Mouse (Mus musculus) limb, embryonic 12.5 days (tissue): ENCODE data around the gene Enthd1. TPM values are rescaled to one million over a fixed set of nuclear protein-coding genes. Genes with fewer than 3 reads are reported as not detected.
"Not testable (repeated sequence)": the region's sequence is repeated elsewhere in the genome, so short reads cannot be mapped to it uniquely, and the experiment has no call there.

Experiments used
- ATAC-seq: fragments of 200-750 bp; cut with Nextera tagmentation; 2 replicates; pipeline ENCODE4 v1.8.0; 2017; ENCODE audit warnings: low read depth, moderate TSS enrichment; ENCODE audit not compliant: insufficient number of reproducible peaks, insufficient read depth, low FRiP score, low TSS enrichment
- H3K27ac ChIP-seq: fragments of 300-500 bp; sonication (generic); 2 replicates; pipeline ENCODE4 v1.5.1; 2016; ENCODE audit warnings: mild to moderate bottlenecking, moderate library complexity
- H3K27me3 ChIP-seq: fragments of 300-500 bp; sonication (generic); 2 replicates; pipeline ENCODE4 v1.6.1; 2016; ENCODE audit warnings: mild to moderate bottlenecking, moderate library complexity
- H3K36me3 ChIP-seq: fragments of 300-500 bp; sonication (generic); 2 replicates; pipeline ENCODE4 v1.6.1; 2016; ENCODE audit warnings: mild to moderate bottlenecking, moderate library complexity
- H3K4me1 ChIP-seq: fragments of 300-500 bp; sonication (generic); replicated peaks from 2 replicates; pipeline ENCODE4 v1.6.1; 2016
- H3K4me2 ChIP-seq: fragments of 300-500 bp; sonication (generic); 2 replicates; pipeline ENCODE4 v1.6.1; 2016; ENCODE audit warnings: mild to moderate bottlenecking, moderate library complexity
- H3K4me3 ChIP-seq: fragments of 300-500 bp; sonication (generic); replicated peaks from 2 replicates; pipeline ENCODE4 v1.5.1; 2016; ENCODE audit warnings: mild to moderate bottlenecking
- H3K9ac ChIP-seq: fragments of 300-500 bp; sonication (generic); replicated peaks from 2 replicates; pipeline ENCODE4 v1.6.1; 2016; ENCODE audit warnings: mild to moderate bottlenecking, moderate library complexity
- H3K9me3 ChIP-seq: fragments of 300-500 bp; sonication (generic); 2 replicates; pipeline ENCODE4 v1.6.1; 2016; ENCODE audit warnings: mild to moderate bottlenecking, moderate library complexity
- WGBS: fragments of 180-500 bp; shearing (Covaris S2); methylation state at CpG from one replicate; pipeline ENCODE4 v1.1.7; 2016; 5-methylcytosine and 5-hydroxymethylcytosine counted together
- polyA plus RNA-seq: library from polyadenylated mRNA; unstranded; fragments of >200 nt; fragmentation: Nextera tagmentation; extraction: Ambion mirVana; gene quantifications from 2 replicates; pipeline ENCODE4 v1.2.1, GENCODE M21; 2016

Enthd1 gene
- polyA plus RNA-seq, 1 experiment from 2014 or later: not detected

DNA sequence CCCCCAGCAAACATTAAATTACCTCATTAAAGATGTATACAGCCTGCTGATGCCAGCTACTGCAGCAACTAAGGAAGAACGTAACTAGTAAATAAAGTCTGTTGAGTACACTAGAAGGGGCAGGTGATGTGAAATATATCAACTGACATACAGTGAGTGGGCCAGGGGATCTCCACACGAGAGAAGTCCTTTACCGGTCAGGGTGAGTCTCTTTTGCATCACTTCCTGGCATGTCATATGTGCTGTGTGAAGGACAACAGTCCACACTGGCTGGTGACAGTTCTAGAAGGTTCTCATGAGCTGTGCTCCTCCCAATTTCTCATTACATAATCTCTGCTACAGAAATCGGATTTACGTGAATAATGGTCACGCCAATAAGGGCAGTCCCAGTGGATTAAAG lies 27.8 kb upstream of the Enthd1 start:
- Histone ChIP-seq H3K9me3 (no peaks in the 10 kb centered on the region), H3K4me2 (no peak overlapping the region), H3K27me3 (no peaks in the 10 kb centered on the region), H3K36me3 (no peaks in the 10 kb centered on the region), H3K27ac (no peak overlapping the region), H3K4me1 (peaks cover 27% of the 10 kb centered on the region), H3K4me3 (no peak overlapping the region), H3K9ac (no peak overlapping the region)
- ATAC-seq: no peak
- WGBS: 70% methylated on average over 6 of the region's 6 CpGs

DNA sequence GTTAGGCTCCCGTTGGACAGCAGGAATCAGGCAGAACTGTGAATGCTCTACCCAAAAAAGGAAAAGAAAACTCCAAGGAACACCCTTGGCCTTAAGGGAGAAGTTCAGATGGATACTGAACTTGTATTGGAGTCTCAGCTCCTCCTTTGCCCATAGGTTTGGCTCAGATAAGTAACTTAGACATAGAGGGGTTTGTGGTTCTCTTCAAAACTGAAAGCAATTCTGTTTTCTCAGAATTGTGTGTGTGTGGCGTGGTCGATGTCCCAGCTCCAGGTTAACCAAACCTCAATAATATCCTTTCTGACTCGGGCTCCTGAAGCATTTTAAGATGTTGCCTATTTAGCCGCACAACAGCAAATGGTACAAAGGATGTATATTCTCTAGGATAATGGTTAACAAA lies 25.7 kb upstream of the Enthd1 start:
- peaks cover 18% of the 10 kb centered on the region for H3K4me1 ChIP-seq
- H3K27me3 ChIP-seq: no peaks in the 10 kb centered on the region
- H3K9ac ChIP-seq: no peak overlapping the region
- WGBS: 86% methylated on average over 5 of the region's 5 CpGs
- ATAC-seq: no peak
- no peaks in the 10 kb centered on the region for H3K9me3 ChIP-seq
- no peak overlapping the region for H3K4me2 ChIP-seq
- H3K36me3 ChIP-seq: no peaks in the 10 kb centered on the region
- no peak overlapping the region for H3K27ac ChIP-seq
- H3K4me3 ChIP-seq: no peak overlapping the region

DNA sequence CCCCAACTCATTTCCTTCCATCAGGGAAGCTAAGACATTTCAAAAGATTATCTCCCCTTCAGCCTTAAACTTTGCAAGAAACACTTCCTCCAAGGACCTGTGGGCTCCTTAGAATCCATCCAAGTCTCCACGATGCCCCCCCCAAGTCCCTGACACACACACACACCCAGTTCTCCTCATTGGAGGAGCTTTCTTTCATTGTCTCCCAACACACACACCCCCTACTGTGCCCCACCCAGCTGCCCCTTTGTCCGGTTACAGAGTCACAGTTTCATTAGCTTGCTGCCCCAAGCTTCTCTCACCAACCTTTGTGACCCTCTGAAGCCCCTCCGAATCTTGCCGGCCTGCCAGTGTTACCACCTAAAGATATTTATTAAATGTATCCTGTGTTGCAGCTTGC lies 21.3 kb upstream of the Enthd1 start:
- Histone ChIP-seq H3K4me1 (no peaks in the 10 kb centered on the region), H3K9me3 (no peaks in the 10 kb centered on the region), H3K36me3 (no peaks in the 10 kb centered on the region), H3K9ac (no peak overlapping the region), H3K4me2 (no peak overlapping the region), H3K4me3 (no peak overlapping the region), H3K27me3 (0 out of 2 replicates have a peak, but pooled peaks cover 12% of the 10 kb centered on the region), H3K27ac (no peak overlapping the region)
- WGBS: 57% methylated on average over 4 of the region's 4 CpGs
- ATAC-seq: no peak

DNA sequence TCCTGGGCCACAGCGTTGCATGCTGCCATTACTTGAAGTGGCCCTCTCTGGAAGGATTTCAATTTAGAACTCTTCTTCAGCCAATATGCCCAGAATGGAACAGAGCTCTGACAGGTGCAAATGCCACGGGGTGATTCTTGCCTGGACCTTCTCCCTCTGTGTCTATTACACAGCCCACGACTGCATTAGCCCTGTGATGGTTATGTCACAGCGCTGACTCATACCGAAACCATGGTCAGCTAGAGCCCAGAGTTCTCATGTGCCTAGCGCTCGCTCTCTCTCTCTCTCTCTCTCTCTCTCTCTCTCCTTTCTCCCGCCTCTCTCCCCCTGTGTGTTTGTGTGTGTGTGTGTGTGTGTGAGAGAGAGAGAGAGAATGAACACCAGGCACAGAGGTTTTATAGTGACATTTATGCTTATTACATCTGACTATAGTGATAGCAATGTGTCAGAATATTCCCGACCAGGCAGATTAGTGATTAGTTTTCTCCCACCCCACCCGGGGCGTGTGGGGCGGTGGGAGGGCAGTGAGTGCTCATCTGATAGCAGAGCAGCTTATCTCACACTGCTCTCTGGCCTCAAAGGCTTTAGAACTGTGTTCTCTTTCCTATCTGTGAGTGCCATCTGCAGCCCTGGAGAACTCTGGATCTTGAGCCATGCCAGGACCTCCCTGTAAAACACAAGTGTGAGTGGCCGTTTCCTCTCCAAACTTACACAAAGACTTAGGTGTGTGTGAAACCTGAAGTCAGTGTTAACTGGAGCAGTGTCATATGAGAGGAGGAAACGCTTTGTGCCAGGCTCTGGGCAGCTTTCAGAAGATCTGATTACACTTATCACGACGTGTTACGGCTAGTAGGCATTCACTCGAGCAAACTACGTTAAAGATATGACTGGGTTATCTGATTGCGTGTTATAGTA lies 17.9 kb upstream of the Enthd1 start:
- peaks cover 30% of the 10 kb centered on the region for H3K27me3 ChIP-seq
- H3K4me1 ChIP-seq: no peaks in the 10 kb centered on the region
- no peaks in the 10 kb centered on the region for H3K9me3 ChIP-seq
- no peak overlapping the region for H3K27ac ChIP-seq
- H3K9ac ChIP-seq: no peak overlapping the region
- no peak for ATAC-seq
- no peaks in the 10 kb centered on the region for H3K36me3 ChIP-seq
- H3K4me2 ChIP-seq: no peak overlapping the region
- no peak overlapping the region for H3K4me3 ChIP-seq
- WGBS: 75% methylated on average over 19 of the region's 20 CpGs

DNA sequence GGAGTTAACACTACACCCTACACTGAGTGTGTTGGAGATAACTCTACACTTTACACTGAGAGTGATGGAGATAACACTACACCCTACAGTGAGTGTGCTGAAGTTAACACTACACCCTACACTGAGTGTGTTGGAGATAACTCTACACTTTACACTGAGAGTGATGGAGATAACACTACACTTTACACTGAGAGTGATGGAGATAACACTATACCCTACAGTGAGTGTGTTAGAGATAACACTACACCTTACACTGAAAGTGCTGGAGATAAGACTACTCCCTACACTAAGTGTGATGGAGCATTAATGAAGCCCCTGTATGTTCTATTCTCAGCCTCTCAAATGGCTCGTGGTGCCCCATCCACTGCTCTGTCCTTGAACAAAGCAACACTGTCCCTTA lies 15.6 kb upstream of the Enthd1 start:
- H3K4me1 ChIP-seq, ATAC-seq, H3K9ac ChIP-seq, H3K4me3 ChIP-seq, H3K9me3 ChIP-seq, H3K27ac ChIP-seq, H3K4me2 ChIP-seq, H3K36me3 ChIP-seq: not testable (repeated sequence)
- 67% methylated on average over 1 of the region's 1 CpGs for WGBS
- peaks cover 52% of the 10 kb centered on the region for H3K27me3 ChIP-seq

DNA sequence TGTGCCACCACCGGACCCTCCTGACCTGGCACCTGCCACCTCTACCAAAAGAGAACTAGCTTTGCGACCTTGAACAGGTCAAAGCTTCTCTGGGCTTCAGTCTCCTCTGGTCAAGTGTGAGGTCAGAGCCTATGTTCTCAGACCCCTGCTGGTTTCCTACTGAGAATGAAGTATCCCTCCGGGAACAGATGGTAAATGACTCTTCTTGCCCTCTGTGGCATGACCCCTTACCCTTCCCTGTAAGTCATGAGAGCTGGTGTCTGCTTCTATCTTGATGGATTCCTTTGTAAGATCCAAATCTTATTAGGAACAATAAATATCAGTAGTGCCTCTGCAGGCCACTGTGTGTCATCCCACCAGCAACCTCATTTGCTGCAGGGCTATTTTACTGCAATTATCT lies 14.2 kb upstream of the Enthd1 start:
- 47% methylated on average over 3 of the region's 3 CpGs for WGBS
- H3K4me1 ChIP-seq: no peaks in the 10 kb centered on the region
- peaks cover 52% of the 10 kb centered on the region for H3K27me3 ChIP-seq
- H3K27ac ChIP-seq: no peak overlapping the region
- ATAC-seq: no peak
- H3K4me3 ChIP-seq: no peak overlapping the region
- no peak overlapping the region for H3K9ac ChIP-seq
- H3K4me2 ChIP-seq: no peak overlapping the region
- H3K36me3 ChIP-seq: no peaks in the 10 kb centered on the region
- H3K9me3 ChIP-seq: no peaks in the 10 kb centered on the region

DNA sequence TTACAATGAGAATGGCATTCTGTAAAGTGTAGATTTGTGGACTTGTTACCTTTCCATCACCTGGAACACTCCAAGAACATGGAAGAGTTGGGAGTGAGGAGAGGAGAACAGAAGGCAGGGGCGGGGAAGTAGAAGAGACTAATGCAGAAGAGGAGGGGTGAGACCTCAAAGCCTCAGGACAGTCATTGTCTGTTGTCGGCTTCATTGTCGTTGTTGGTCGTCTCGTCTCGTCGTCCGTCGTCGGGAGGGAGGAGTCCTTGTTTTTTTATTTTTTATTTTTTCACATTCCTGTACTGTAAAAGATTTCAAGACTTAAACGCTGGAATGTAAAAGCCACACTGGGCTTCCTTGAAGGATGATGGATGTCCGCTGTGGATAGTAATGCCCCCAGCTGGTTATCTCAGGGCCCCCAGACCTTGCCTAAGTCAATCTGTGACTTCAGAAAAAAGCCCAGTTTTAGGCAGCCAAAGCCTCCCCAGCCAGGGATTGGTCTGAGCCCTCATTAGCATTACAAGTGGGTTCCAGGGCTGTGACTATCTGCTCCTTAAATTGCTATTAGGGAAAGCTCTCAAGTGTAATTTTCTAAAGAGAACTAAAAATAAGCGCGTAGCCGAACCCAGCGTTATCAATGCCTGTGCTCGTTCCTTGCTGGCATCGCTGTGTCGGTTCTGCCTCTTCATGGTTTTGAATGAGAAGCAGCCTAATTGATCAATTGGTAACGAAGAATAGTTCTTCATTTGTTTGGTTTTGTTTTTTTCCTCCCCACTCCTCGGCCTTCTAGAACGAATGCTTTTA lies 12.4 kb upstream of the Enthd1 start:
- WGBS: 21% methylated on average over 22 of the region's 22 CpGs
- Histone ChIP-seq H3K9me3 (no peaks in the 10 kb centered on the region), H3K4me3 (no peak overlapping the region)

DNA sequence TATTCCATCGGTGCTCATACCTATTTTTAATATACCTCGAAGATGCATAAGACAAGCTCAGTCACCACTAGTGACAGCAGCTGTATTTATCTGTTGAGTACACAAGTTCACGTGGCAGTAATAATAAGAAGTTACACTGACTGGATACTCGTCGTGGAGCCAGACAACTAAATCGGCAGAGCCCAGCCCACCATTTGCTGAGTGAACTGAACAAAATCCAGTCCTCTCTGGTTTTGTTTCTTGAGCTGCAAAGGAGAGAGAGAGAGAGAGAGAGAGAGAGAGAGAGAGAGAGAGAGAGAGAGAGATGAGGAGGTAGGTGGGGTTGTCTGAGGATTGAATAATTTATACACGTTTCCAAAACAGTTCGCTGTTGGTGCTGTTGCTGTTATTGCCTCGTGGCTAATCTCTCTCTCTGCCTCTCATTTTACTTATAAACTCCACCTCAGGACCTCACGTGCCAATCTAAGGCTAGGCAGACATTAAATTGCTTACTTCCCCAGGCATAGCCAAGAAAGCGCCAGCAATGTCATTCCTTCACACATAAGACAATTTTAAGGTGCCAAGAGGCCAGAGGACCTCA lies 11.5 kb upstream of the Enthd1 start:
- Histone ChIP-seq H3K27me3 (peaks cover 39% of the 10 kb centered on the region), H3K9me3 (no peaks in the 10 kb centered on the region), H3K27ac (no peak overlapping the region), H3K4me2 (no peak overlapping the region), H3K4me1 (no peaks in the 10 kb centered on the region), H3K9ac (no peak overlapping the region), H3K36me3 (no peaks in the 10 kb centered on the region), H3K4me3 (no peak overlapping the region)
- WGBS: 79% methylated on average over 11 of the region's 11 CpGs
- no peak for ATAC-seq

More for the DNA sequence above, 12.4 kb upstream of the Enthd1 start:
- Histone ChIP-seq H3K27me3 (peaks cover 46% of the 10 kb centered on the region), H3K9ac (no peak overlapping the region), H3K27ac (no peak overlapping the region), H3K4me1 (no peaks in the 10 kb centered on the region), H3K36me3 (no peaks in the 10 kb centered on the region), H3K4me2 (no peak overlapping the region)
- ATAC-seq: no peak

DNA sequence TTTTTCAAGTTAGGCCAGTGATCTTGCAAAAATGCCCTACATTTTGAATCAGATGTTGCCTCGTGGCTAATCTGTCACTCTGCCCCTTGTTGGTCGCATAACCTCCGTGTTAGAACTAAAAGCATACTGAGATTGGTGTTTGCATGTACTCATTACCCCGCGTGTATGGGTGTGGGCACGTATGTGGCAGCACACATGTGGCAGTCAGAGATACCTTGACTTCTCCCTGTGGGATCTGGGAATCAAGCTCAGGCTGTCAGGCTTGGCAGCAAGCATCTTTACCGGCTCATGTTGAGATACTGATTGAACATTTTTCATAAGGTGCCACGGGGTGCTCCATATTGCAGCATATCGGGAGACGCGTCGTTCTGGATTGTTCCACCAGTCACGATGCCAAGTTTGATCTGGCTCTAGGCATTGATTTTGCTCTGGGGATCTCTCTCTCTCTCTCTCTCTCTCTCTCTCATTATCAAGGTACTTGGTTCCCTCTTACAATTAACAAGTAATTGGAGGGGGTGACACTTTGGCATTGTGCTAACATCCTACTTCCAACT lies 10.9 kb upstream of the Enthd1 start:
- H3K9ac ChIP-seq: no peak overlapping the region
- no peak overlapping the region for H3K27ac ChIP-seq
- H3K4me3 ChIP-seq: no peak overlapping the region
- H3K9me3 ChIP-seq: no peaks in the 10 kb centered on the region
- no peak for ATAC-seq
- H3K4me1 ChIP-seq: no peaks in the 10 kb centered on the region
- H3K27me3 ChIP-seq: peaks cover 39% of the 10 kb centered on the region
- 91% methylated on average over 13 of the region's 13 CpGs for WGBS
- H3K36me3 ChIP-seq: no peaks in the 10 kb centered on the region
- H3K4me2 ChIP-seq: no peak overlapping the region

DNA sequence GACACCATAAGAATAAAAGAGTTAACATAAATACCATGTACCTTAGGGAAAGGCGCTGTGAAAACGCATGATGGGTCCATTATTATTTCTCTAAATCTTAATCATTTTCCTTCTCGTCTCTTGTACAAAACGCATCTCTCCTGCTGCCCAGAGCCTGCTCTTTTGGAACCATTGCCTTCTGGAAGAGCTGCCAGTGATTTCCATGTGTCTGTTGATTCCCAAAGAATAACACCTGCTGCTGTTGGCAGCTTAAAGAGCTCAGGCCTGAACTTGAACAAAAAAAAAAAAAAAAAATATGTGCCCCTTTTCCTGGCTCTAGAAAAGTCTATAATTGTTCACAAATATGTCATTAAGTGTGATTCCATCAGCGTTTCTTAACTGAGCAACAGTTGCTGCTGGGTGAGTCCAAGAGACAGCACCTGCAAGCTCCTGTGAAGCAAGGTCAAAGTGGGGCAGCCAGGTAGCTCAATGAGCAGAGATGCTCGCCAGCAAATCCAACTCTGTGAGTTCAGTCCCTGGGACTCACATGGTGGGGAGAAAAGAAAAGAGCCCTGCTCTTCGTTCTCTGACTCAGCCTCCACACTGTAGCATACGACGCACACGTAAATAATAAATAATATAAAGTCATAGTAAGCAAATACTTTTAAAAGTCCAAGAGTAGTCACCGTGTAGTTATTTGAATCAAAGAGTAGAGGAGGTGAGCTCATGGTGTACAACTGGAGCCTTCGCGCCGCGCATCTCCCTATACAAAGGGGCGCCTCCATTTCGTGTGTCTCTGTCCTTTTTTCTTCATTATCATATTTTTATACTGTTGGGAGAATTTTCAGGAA lies 9.5 kb upstream of the Enthd1 start:
- WGBS: 91% methylated on average over 17 of the region's 17 CpGs
- H3K27ac ChIP-seq: no peak overlapping the region

More for the DNA sequence above, 9.5 kb upstream of the Enthd1 start:
- Histone ChIP-seq H3K27me3 (peaks cover 38% of the 10 kb centered on the region), H3K9ac (no peak overlapping the region), H3K9me3 (no peaks in the 10 kb centered on the region), H3K4me1 (no peaks in the 10 kb centered on the region), H3K4me2 (no peak overlapping the region), H3K36me3 (no peaks in the 10 kb centered on the region), H3K4me3 (no peak overlapping the region)
- ATAC-seq: no peak
